Mouse (Mus musculus): ENCODE measurements around the gene Adck1.
"Not testable (repeated sequence)": the region's sequence is repeated elsewhere in the genome, so short reads cannot be mapped to it uniquely, and the experiment has no call there.

The Adck1 gene

DNA sequence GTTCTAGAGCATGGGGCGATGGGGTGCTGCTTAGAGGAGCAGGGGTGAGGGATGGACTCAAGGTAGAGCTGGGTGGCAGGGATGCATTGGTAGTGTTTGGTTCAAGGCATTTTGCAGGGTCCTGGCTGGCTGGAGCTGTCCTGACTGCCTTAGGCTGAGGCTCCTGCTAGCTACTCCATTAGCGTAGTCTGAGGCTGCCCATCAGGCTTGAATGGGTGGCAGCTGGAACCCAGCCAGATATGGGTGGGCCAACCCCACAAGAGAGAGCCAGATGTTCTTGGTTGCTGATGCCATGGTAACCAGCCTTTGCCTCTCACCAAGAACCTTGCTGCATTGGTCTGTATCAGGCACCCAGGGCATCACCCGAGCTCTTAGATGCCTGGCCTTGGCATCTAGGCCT, 66.6 kb downstream of the Adck1 start:
- DNase-seq (ENCODE audit: low spot score) = no peak

DNA sequence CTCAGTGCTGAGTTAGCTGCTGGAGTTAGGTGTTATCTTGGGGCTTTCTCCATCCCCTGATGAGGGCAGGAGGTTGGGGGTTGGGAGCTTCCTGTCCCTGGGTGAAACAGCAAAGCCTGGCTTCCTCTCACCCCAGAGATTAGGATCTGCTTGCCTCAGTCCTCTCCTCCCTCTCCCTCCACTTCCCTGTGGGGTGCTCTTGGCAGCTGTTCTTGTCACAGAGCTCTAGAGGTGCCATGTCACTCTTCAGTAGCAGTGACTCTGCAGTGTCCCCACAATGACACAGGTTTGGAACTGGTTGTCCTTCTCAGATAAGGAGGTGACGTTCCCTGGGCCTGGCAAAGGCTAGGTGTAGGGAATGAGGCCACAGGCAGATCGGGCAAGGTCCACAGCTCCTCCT, 68.4 kb downstream of the Adck1 start:
- no peak for DNase-seq (ENCODE audit: low spot score)

DNA sequence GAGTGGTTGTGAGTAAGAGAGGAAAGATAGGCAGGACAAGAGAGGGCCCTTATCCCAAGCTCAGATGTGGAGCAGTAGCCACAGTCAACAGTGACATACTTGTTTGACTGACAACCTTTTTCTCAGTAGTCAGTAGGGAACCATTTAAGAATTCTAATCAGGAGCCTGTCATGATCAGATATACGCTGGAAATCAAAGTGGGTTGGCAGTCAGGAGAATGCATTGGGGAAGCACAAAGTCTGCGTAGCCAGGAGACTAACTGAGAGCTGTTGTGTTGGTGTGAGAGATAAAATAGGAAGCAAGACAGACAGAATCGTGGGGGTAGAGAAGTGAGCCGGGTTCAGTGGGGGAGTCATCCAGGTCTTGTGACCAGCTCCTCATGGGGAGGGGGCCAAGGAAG, 71.9 kb downstream of the Adck1 start:
- DNase-seq (ENCODE audit: low spot score) = no peak

DNA sequence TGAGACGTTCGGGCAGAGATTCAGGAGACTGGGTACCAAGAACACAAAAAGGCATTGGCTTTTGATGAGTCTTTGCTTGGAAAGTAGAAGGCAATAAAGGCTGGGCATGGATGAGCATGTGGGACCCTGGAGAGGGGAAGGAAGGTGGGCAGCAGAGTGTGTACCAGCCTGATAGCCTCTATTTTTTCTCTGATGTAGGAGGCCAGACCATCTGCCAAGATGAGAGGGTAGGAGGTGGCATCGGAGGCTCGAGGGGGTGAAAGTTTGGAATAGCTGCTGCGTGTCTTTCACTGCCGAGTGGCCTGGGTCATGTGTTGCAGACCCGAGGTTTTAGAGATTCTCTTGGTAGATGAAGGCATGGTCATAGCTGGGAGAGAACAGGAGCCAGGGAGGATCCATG, 72.8 kb downstream of the Adck1 start:
- no peak for DNase-seq (ENCODE audit: low spot score)

DNA sequence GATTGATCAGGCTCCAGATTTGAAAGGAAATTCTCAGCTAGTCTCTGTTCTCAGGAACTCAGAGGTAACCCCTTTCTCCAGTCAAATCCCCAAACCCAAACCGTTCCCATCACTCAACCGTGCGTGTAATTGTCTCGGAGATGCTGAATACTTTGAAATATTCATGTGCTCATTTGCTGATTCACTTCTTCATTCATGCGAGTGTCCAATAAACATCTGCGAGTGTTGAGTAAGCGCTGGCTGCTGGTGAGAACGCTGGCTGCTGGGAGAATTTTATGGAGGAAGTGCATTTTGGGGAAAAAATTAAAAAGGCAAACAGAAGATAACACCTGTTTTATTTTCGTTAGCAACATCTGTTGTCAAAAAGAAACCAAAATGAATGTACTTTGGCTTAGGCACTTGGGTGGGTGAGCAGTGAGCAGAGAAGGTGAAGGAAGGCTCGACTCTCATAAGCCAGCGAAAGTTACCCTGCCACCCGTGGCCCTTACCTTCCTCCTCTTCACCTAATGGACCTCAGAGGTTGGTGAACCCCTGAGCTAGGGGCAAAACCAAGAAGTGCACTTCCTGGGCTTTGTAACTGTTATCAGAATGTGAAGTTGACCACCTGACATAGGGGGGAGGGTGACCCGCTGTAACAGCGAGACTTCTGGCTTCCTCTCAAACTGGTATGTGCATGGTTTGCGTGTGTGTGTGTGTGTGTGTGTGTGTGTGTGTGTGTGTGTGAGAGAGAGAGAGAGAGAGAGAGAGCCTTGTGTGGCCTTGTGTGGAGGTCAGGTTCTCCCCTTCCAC, 76.8 kb downstream of the Adck1 start:
- DNase-seq (ENCODE audit: low spot score) = no peak

DNA sequence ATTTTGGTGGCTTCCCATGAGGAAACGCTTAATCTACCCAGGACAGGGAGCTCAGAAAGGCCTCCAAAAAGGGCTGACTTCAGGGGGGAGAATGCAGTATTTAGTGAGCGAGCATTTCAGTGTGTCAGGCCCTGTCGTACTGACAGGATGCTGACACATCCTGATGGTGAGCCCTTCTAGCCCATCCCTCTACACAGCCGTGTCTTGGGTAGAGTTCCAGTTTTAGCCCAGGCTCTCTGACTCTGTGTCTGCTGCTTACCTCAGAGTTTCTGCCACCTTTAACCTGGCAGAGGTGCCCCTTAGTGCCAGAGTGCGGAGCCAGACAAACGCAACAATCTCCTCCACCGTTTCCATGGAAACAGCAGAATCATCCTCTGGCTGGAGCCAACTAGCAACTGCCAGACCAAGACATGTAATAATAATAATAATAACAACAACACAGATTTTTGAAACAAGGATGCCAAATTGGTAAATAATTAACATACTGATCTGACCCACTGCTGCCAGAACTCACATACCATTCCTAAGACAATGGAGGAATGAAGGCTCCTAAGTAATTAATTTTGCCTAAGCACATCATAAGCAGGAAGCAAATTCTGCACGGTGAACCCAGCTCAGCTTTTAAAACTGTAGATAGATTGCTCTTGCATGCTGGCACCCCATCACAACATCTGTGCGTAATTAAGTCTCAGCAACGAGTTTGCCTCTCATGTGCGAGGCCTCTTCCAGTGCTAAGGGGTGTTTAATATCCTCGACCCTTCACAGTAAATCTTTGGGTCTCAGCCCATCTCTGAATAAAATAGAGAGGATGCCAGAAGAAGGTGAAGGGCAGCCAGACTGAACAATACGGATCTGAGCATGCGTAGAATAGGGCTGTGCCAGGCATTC, 81.8 kb downstream of the Adck1 start:
- no peak for DNase-seq (ENCODE audit: low spot score)

DNA sequence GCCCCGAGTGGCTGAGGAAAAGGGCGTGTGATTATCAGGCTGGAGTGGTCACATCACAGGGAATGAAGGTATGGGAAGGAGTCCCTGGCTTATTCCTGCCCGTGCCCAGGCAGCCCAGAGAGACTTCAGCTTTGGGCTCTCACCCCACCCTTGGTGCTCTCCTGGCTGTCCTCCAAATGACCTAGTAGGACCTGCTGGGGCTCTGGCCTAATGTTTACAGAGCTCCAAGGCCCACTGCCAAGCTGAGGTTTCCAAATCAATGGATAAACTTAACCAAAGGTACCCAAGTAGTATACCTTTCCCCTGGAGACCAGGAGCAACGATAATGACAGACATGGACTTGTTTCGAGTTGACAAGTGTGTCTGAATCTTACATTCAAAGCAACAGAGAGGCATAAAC, 83.7 kb downstream of the Adck1 start:
- no peak for DNase-seq (ENCODE audit: low spot score)

DNA sequence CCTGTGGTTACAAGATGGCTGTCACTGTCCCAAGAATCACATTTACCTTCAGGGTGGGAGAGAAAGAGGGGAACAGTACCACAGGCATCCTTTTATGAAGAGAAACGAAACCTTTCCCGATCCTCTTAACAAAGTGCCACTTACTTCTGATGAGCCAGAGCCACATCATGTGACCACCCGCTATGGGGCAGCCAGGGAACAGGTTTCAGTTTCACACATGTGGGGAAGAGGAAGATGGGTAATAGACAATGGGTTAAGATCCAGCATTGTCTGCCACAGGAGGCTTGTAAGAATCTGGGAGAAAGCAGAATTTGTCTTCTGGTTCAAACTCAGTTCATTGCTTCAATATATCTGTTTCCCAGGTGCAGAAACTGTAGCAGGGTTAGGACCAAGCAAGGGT, 85.1 kb downstream of the Adck1 start:
- DNase-seq (ENCODE audit: low spot score) = no peak

DNA sequence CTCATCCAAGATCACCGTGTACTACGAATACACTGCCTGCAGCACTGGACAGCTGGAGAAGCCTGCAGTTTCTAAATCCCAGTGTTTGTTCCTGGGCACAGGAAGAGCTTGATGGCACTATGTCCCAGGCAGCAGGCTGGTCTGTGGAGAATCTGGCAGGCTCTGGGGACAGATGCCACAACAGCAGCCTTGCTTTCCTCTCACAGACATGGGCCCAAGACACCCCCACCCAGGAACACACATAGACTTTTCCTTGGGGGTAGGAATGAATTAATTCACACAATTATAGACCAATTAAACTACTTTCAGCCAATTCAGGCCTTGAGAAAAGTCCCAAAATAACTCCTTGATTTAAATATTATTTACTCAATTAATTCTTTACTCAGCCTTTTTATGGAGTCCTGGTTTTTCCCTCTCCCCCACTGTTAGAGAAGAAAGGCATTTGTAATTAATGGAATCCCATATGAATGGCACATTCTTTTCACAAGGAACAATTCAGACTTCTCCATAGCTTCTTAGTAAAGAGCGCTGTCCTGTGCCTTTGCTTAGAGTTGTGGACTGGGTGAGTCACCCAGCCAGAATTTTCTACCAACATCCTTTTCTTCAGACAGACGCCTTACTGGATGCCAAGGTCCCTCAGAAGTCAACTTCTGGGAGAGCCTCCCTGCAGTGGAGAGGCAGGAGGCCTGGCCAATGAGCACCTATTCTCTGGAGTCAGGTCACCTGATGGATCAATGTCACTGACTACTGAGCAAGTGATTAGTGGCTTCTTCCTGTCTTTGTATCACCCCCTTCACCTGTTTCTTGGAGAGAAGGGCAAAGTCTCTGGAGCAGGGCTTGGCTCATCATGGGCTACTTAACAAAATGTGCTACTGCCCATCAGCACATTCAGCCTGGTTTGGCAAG, 90.6 kb downstream of the Adck1 start:
- DNase-seq (ENCODE audit: low spot score) = no peak

DNA sequence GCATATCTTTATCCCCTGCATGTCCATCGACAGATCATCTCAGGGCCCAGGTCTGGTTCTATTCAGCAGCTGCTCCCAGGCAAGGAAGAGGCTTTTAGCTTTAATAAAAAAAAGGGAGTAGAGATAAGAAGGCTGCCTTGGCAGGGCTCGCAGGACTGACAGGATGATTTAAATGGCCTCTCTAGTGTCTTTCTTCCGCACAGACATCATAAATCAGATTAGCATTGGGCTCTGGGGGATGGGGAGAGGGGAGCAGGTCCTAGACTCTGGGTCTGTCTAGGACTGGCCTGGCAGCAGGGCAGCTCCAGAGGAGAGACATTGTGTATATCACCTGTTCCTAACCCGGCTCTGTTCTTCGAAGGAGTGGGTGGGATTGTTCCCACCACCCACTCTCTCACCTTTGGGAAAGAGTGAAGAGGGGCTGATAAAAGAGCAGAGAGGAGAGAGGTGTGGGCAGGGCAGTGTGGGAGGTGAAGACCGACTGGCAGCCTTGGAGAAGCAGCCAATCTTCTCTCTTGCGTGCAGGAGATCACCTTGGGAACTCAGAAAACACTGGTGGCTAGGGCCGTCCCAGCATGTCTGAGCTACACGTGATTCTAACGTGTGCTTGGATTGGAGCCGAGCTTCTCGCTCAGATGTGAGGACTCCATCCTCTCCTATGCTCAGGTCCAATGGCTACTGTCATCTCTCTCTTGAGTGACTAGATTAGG, 94.5 kb downstream of the Adck1 start:
- DNase-seq (ENCODE audit: low spot score) = no peak

DNA sequence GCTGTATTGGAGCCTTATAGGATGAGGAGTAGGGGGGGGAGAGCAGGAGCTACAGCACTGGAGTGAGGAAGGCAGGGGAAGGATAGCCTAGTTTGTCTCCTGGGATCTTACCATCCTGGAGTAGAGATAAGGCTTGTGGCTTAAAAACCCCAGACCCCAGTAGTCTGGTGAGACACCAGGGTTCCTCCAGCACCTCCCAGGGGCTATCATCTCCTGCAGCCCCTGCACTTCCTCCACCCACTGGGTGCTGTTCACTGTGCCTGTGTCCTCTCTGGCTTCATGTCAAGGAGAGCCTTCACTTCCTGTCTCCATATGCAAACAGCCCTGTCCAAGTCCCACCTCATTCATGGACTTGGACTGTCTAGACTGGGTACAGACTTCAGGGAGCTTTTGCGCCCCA, 96.7 kb downstream of the Adck1 start:
- no peak for DNase-seq (ENCODE audit: low spot score)

DNA sequence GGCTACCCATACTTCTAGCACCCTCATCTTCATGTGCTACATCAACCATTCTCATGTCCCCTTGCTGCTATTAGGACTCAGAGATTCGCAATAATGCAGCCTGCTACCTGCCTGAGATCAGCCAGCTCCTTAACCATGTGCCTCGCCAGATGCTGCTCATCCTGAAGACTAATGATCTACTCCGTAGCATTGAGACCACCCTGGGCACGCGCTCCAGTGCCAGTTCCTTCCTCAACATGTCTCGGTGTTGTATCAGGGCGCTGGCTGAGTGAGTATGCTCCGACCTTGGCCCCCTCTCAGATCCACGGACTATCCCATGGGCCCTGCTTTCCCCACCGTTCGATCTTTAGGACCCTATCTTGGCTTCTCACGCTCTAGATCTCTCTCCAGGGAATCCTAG, 98.6 kb downstream of the Adck1 start:
- no peak for DNase-seq (ENCODE audit: low spot score)

DNA sequence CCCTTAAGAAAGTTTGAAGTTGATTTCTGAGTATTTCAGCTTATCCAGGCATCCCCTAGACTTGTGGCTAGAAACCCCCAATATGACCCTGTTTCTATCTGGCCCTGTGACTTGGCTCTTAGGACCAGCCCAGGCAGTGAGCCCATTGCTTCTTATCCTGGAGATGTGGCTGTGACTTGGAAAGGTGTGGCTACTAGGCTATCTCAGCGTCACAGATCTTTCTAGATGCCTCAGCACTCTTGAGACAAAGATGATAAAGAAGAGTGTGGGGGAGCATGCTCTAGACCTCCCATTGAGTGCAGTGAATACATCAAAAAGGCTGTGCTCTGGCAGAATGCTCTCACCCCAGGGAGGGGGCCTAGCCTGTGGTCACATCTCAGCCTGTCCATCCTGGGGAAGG, 99.1 kb downstream of the Adck1 start:
- no peak for DNase-seq (ENCODE audit: low spot score)

DNA sequence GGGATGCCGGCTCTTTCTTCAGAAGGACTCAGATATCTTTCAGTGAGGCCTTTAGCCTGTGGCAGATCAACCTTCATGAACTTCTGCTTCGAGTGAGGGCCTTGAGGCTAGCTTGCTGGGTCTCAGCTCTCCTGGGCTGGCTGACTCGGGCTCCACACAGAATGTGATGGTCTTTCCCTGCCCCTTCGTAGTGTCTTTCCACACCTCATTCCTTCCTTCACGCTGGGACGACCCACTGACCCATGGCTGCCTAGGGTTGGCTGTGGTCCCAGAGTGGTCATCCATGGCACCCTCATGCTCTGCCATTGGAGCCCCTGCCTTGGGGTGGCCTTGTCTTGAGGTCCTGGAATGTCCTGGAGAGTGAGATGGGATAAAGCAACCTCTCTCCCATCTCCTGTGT, 100.7 kb downstream of the Adck1 start:
- no peak for DNase-seq (ENCODE audit: low spot score)

DNA sequence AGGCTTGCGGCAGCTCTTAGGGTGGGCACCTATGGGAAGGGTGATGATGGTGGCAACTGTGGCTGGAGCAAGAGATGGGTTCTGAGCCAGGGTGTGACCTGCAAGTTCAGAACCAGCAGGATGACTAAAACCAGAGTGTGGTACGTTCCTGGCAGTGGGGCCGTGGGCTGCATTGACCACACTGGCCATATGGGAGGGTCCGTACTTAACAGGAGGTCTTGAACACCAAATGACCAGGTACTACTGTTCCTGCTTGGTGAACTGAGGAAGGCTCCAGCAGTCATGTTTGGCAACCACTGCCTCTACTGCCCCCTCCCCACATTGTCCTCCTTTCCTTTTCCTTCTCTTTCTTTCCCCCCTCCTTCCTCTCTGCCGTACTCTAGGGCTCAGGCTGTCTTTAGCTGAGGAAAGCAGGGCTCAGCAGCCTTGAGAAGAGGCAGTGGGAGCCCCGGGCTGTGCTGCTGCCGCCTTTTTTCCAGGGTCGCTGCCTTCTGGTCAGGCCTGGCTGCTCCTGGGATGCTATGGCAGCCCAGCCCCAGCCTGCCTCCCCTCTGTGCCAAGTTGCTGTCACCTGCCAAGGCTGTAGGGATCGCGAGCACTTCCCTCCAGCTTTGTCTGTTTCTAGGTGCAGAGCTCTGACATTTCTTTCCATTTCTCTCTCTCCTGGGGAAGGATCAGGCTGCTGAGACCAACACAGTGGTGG, 103.4 kb downstream of the Adck1 start:
- no peak for DNase-seq (ENCODE audit: low spot score)

DNA sequence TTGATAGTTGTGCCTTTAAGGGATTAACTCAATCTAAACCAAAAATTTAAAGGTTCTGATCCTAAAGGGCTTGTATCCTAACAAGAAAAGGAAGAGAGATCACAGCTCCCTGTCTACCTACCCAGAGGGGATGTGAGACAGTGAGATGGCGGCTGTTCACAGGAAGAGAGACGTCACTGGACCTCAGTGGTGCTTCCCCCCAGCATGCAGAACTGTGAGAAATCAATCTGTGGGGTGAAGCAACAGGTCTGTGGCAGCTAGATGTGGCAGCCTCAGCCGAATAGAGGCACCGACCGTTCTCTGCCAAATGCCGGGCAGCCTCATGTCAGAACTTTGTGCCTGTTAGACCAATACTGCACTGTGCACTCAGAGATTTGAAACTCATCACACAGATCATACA, 106.4 kb downstream of the Adck1 start:
- no peak for DNase-seq (ENCODE audit: low spot score)

DNA sequence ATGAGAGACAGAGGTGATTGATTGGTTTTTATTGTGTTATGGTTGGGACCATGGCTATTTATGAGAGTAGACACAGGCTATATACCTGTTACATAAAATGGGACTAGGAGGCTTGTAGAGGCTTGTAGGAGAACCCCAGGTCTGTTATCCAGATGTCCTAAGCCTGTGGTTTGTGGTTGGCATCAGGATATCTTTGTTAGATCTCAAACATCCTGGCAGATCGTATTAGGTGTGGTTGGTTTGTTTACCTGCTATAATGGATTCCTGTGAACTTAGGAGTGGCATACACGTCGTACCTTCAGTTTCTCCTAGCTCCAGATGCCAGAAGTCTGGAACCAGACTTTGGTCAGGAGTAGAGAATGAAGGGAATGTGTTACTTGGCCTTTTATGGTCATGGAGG, 106.9 kb downstream of the Adck1 start:
- DNase-seq (ENCODE audit: low spot score) = no peak

DNA sequence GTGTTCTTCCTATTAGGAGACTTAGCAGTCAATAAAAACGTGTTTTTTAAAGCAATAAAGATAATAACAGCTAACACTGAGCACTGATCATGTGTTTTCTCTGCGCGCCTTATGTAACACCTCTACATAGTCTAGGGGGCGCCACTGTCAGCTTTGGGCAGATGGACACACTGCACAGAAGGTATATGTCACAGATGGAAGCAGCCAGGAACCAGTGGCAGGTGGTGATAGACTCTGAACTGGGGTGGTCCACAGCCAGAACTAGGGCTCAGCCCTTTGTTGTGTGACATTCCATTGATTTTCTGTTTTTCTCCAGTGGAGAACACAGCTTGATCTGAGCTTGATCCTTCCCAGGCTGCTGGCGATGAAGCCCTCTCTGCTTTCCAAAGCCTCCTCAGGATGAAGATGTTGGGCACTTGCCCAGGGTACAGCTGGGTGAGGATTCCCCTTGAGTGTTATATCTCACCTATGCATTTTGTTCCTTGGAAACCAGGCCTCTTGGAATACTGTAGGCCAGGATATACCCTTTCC, 107.6 kb downstream of the Adck1 start:
- DNase-seq (ENCODE audit: low spot score) = no peak

DNA sequence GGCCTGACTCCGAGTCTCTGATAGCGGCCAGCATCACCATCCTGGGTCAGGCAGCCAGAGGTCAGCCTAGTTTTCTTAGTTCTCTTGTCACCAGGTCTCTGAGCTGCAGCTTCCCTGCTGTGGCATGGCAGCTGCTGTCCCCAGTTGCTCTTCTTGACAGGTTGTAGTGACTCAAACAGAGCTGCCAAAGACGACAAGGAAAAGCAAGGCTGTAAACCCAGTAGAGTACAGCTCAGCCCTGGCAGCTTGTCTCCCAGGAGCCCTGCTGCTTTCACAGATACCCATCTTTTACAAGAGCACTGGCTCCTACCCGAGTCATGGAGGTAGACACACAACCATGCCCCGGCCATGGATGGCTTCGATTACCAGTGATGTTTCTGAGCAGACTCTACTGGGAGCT, 108.3 kb downstream of the Adck1 start:
- no peak for DNase-seq (ENCODE audit: low spot score)

DNA sequence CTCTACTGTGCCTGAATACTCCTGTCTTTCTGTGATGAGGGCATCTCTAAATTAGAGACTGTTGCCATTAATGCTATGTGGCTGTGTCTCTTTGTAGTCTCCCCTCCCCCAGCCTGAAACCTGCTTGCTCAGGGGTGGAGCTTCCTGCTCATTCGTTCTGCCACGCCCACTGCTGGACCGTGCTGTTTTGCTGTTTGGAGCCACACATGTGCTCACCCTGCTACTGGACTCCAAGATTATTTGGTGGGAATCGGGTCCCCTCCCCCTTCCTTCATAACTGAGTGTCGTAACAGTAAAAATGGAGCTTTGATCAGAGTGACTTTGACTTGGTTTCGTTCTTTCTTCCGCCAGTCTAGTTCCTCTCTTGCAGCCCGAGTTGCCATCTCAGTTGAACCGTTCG, 111.5 kb downstream of the Adck1 start:
- DNase-seq (ENCODE audit: low spot score) = not testable (repeated sequence)

DNA sequence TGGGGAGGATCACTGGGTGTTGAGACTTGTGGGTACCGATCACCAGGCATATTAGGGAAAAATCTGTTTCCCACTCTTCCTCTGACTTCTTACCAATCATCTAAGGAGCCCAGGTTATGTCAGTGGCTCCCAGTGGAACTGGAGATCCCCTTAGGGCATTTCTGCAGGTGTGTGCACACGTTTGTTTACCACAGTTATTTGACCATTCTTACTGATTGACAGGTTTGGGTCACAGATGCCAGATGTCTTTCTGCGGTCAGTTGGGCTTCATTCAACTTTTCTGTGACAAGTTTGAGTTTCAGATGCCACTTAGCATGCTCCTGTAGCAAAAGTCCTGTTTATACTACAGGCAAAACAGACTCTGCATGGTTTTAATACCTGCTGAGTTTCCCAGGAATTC, 112.5 kb downstream of the Adck1 start:
- DNase-seq (ENCODE audit: low spot score) = no peak
